Mouse (Mus musculus): Measurements from ENCODE around the gene Pycr1.

- TF ChIP-seq EP300 (IDR thresholded peaks at IDR 0.05; ENCODE audit: low read length): no peak
- no peak for TF ChIP-seq SMC3 (IDR thresholded peaks at IDR 0.05; ENCODE audit: low read depth, low read length)
- TF ChIP-seq POLR2AphosphoS2 (IDR thresholded peaks at IDR 0.05; ENCODE audit: low read depth, low read length): no peak
- TF ChIP-seq CTCF (conservative IDR thresholded peaks at IDR 0.05 in 1 of 2, IDR thresholded peaks at IDR 0.05 in 1 of 2; ENCODE audit: low read depth in 2 of 2, low read length in 2 of 2): no peak
- no peak for TF ChIP-seq ZKSCAN1 (IDR thresholded peaks at IDR 0.05; ENCODE audit: borderline replicate concordance, low read depth, low read length)
- TF ChIP-seq CHD2 (IDR thresholded peaks at IDR 0.05; ENCODE audit: low read length): no peak
- TF ChIP-seq POLR2A (IDR thresholded peaks at IDR 0.05; ENCODE audit: low read depth, low read length): no peak
These were observed 24.7 kb downstream of the Pycr1 start for GRCm38 (mm10) chr11:120618619-120619535.
